Mouse (Mus musculus) erythroblast, embryonic 14.5 days (primary cell): Measurements from ENCODE around the gene Tspoap1.

Source experiments
- GATA1 ChIP-seq: IDR thresholded peaks from 2 replicates; pipeline ENCODE4 v1.6.1; 2012; ENCODE audit warnings: low read length, inconsistent platforms, mixed read lengths
- TAL1 ChIP-seq: IDR thresholded peaks from 3 replicates; pipeline ENCODE4 v1.6.1; 2012; ENCODE audit warnings: low read length, inconsistent platforms, mixed read lengths

DNA sequence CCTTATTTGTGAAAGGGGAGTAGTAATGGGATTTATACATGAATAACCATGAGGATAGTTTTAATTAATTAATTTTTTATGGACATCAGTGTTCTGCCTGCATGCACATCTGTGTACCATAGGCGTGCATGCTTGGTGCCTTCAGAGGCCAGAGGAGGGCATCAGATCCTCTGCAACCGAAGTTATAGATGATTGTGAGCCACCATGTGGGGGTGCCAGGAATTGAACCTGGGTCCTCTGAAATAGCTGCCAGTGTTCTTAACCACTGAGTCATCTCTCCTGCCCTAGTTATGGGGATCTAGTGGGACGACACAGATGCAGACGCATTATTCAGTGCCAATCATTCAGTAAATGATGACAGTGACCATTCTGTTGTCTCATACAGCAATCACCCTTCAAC, 37.5 kb upstream of the Tspoap1 start:
- TF ChIP-seq TAL1 (no peak), GATA1 (no peak)
